Mouse (Mus musculus) cortical plate, adult 2 months (tissue): Measurements from ENCODE around the gene Samd8. TPM values are rescaled to one million over a fixed set of nuclear protein-coding genes. Genes with fewer than 3 reads are reported as not detected.

Experiments used
- H3K27ac ChIP-seq: fragments of 200-500 bp; 2 replicates; pipeline ENCODE4 v1.5.1; 2012; ENCODE audit warnings: low read length, control low read depth, inconsistent platforms; ENCODE audit not compliant: insufficient read depth
- H3K4me1 ChIP-seq: fragments of 200-500 bp; 2 replicates; pipeline ENCODE4 v1.6.1; 2011; ENCODE audit warnings: low read length; ENCODE audit not compliant: control insufficient read depth, insufficient read depth
- H3K4me3 ChIP-seq: fragments of 200-500 bp; 2 replicates; pipeline ENCODE4 v1.5.1; 2011; ENCODE audit warnings: mild to moderate bottlenecking, low read length, control low read depth; ENCODE audit not compliant: insufficient read depth
- CTCF ChIP-seq: fragments of 200-500 bp; IDR thresholded peaks from 2 replicates; pipeline ENCODE4 v1.5.1; 2011; ENCODE audit warnings: mild to moderate bottlenecking, control low read depth, low read length; ENCODE audit not compliant: insufficient read depth; ENCODE audit errors: extremely low read depth
- POLR2A ChIP-seq: fragments of 200-500 bp; IDR thresholded peaks from 2 replicates; pipeline ENCODE4 v1.6.1; 2011; ENCODE audit warnings: mild to moderate bottlenecking, low read length, control low read depth; ENCODE audit not compliant: insufficient read depth; ENCODE audit errors: extremely low read depth
- polyA plus RNA-seq: library from polyadenylated mRNA; depleted of rRNA; stranded (reverse); fragments of >200 nt; gene quantifications from 2 replicates; pipeline ENCODE4 v1.2.3, GENCODE M21; 2012

Samd8 gene
- polyA plus RNA-seq, 1 experiment, result 36.1 TPM

GRCm38 (mm10) chr14:21790585-21791251, 40.4 kb downstream of the Samd8 start:
- TF ChIP-seq POLR2A, result no peak
- no peak for TF ChIP-seq CTCF
- no peak overlapping the region for H3K27ac ChIP-seq
- H3K4me3 ChIP-seq, result no peak overlapping the region
- peaks cover 11% of the 10 kb centered on the region for H3K4me1 ChIP-seq

DNA sequence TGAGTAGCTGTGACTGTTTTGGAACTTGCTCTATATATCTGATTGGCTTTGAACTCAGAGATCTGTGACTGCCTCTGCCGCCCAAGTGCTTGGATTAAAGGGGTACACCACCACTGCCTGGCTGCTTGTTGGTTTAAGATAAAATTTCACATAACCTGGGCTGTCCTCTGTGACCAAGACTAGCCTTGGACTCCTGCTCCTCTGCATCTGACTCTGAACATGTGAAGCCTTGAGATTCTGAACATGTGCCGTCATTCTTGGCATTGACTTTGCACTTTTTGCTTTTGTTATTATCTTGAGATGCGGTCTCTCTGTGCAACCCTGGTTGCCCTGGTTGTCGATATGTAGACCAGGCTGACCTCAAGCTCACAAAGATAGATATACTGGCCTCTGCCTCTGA, 41.4 kb downstream of the Samd8 start:
- H3K27ac ChIP-seq, result no peak overlapping the region

DNA sequence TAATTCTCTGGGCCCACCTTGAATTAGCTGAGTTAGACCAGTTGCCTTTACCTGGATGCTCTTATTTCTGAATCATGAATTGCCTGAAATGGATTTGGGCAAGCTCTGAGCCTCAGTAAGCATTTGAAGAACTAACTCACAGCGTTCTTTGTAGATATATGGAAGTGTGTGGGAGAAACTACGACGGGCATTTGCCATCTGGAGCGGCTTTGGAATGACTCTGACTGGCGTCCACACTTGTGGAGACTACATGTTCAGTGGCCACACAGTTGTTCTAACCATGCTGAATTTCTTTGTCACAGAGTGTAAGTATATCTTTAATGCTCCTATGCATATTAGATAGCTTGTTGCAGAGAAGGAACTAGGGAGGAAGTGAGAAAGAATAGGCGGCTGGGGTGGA, 41.9 kb downstream of the Samd8 start:
- no peak overlapping the region for H3K27ac ChIP-seq
- H3K4me1 ChIP-seq, result peaks cover 7% of the 10 kb centered on the region
- TF ChIP-seq POLR2A (no peak), CTCF (no peak)
- no peak overlapping the region for H3K4me3 ChIP-seq

More for the DNA sequence above, 41.4 kb downstream of the Samd8 start:
- no peak for TF ChIP-seq POLR2A
- TF ChIP-seq CTCF, result no peak
- Histone ChIP-seq H3K4me3 (no peak overlapping the region), H3K4me1 (peaks cover 7% of the 10 kb centered on the region)

DNA sequence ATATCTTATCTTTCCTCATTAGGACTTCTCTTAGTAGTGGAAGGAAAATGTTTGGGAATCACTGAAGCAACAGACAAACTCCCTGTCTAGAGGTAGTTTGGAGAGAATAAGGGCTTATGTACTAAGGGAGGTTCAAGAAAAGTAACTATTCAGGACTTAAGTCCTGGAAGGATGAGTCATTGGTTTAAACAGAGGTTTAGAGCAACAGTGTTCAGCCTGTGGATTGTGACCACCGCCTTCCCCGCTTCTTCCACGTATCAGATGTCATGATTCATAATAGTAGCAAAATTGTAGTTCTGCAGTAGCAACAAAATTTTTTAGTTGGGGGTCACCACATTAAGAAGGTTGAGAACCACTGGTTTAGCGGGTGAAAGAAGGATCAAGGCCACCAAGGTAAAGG, 50.3 kb downstream of the Samd8 start:
- TF ChIP-seq POLR2A (no peak), CTCF (no peak)
- no peaks in the 10 kb centered on the region for H3K4me1 ChIP-seq
- no peak overlapping the region for H3K27ac ChIP-seq
- H3K4me3 ChIP-seq, result no peak overlapping the region

DNA sequence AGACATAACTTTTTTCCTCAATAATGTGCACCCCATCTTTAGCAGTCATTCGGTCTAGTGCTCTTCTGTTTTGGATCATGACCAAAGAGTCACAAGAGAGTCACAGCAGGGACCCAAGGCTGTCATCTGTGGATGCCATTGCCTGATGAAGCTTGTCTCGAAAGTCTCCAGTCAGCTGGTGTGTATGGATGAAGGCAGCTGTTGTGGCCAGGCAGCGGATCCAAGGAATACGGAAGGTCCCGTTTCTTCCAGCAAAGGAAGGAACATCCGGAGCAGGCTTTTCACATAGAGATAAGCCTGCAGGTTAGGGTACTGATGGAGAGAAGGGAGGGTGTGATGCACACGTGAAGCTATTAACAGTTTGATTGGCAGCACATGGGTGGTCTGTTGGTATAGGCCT, 51.3 kb downstream of the Samd8 start:
- no peak for TF ChIP-seq CTCF
- H3K27ac ChIP-seq, result no peak overlapping the region
- no peaks in the 10 kb centered on the region for H3K4me1 ChIP-seq
- no peak overlapping the region for H3K4me3 ChIP-seq

DNA sequence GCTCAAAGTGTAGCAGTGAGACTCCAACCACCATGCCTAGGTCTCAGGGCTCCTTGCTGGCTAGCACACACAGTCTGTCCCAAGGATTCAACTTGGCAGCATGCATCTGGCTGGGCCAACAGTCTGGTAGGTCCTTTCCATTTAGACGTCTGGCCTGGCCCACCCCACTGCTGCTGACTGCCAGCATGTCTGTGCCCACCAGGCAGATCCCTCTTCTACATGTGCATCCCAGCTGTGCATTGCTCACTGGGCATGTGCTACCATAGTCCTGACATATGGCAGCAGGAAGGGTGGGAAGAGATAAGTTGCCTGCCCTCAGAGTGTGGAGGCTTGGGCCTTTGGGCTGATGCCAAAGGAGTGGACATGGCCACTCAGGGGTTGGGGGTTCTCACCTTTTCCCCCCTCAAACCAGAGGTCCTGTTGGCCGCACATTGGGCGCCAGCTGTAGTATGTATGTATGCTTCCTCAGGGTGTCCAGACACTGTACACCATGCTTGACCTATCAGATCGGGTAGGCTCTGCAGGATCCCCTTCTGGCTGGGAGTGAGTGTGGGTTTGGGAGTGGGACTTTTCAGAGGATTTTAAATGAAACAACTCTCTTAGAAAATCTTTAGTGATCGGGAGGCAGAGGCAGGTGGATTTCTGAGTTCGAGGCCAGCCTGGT, 52.3 kb downstream of the Samd8 start:
- TF ChIP-seq CTCF (no peak), POLR2A (no peak)
- H3K27ac ChIP-seq, result no peak overlapping the region
- H3K4me3 ChIP-seq, result no peak overlapping the region

DNA sequence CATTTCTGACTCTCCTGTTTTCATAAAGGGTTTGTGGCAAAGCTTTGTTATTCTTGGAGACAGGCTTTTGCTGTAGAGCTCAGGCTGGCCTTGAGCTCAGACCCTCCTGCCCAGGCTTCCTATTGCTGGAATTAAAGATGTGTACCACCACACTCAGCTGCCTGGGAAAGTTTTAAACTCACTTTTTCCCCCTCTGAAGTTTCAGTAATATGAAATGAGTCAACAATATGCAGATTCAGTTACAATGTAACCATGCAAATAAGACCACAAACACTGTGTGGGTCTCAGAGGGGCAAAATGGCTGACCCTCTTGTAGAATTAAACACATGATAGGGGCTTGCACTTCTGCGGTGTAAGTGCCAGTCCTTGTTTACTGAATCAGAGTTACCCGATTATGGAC, 55.9 kb downstream of the Samd8 start:
- TF ChIP-seq POLR2A (no peak), CTCF (no peak)
- no peak overlapping the region for H3K4me3 ChIP-seq
- no peaks in the 10 kb centered on the region for H3K4me1 ChIP-seq
- no peak overlapping the region for H3K27ac ChIP-seq

More for the DNA sequence above, 52.3 kb downstream of the Samd8 start:
- H3K4me1 ChIP-seq, result no peaks in the 10 kb centered on the region

DNA sequence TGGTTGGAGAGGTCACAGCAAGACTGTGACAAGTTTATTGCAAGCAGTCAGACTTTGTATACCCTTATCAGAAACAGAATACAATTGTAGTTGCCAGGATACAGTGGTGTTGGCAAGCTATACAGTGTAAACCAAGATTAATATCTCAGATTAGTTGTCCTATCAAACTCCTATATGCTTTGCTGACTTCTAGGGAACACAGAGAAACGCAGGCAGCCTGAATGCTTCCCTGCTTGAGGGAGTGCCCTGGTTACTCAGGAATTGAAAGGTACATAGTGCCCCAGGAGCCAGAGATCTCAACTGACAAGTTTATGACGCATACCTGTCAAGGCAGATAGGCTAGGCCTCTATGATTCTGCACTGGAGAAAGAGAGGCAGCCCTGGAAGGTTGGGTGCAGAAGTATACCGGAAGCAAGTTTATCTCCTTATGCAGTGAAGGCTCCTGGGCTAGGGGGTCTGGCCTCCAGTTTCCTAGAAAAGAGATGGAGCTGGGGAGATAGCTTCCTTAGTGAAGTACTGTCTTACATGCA, 56.4 kb downstream of the Samd8 start:
- no peak for TF ChIP-seq POLR2A
- TF ChIP-seq CTCF, result no peak
- H3K27ac ChIP-seq, result no peak overlapping the region
- no peak overlapping the region for H3K4me3 ChIP-seq
- H3K4me1 ChIP-seq, result no peaks in the 10 kb centered on the region

DNA sequence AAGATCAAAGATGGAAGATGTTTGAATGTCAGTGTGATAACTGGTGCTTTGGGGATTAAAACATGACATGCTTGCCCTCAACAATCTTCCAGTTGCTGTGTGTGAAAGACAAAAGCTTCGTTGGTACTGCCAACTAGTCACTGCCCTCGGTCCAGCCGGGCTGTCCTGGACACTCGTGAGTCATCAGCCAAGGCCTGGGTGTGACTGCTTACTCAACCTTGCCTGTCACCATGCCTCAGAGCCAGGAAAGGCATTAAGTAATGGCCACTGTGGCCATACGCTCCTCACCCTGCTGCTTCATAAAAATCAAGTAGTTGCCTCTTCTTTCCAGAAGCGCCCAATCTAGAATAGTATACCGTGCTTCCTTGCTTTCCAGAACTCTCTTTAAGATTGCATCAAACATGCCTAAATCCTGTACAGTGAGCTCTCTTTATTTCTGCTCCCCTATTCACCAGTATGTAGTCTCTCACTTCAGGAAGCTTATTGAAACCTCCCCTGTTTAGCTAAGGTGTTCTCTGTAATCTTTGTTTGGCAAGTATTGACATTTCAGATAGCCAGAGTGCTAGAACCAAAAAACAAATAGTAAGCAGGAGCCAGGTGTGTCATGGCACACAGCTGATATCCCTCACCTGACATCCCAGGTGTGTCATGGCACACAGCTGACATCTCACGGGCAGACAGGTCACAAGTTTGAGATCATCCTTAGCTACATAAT, 58.0 kb downstream of the Samd8 start:
- Histone ChIP-seq H3K27ac (no peak overlapping the region), H3K4me1 (no peaks in the 10 kb centered on the region), H3K4me3 (no peak overlapping the region)
- TF ChIP-seq CTCF, result no peak
- TF ChIP-seq POLR2A, result no peak
